Mouse (Mus musculus): Measurements from ENCODE around the gene CN725425.

- TF ChIP-seq CTCF (IDR thresholded peaks at IDR 0.05; ENCODE audit: borderline replicate concordance, control insufficient read depth, extremely low read depth, insufficient read depth, low read length, poor library complexity) (no peak), POLR2A (IDR thresholded peaks at IDR 0.05; ENCODE audit: control insufficient read depth, extremely low read depth, insufficient read depth, low read length, poor library complexity) (no peak)
Measured at GRCm38 (mm10) chr15:91283418-91283817, 84.1 kb downstream of the CN725425 start.

Measured in thymus, adult 2 months (tissue).